ENCODE assay signal across 8 mouse cellular contexts in the genomic region with DNA sequence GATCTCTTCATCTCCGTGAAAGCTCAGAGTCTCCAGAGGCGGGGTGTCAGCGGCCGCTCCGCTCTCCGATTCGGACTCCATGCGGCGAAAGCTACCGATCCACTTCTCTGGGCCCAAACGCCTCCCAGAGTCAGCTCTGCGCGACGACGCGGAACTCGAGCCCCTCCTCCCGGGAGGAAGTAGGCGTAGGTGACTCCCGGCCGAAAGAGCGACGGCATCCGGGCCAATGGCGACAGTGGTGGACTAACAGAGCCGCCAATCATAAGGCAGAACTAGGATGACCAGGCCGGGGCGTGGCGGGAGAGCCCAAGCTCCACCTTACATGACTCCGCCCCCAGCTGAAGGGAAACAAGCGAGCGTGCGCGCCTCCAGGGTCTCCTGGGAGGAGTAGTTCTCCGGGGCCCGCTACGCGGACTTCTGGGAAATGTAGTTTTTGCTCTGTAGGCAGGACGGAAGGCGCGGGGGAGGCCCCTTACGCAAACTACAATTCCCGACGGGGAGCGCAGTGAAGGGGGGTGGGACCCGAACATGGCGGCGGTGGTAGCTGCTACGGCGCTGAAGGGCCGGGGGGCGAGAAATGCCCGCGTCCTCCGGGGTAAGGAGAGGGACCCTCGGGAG. TPM values are rescaled to one million over a fixed set of nuclear protein-coding genes. Genes with fewer than 3 reads are reported as not detected.
DNase-seq lines count a peak whose midpoint lies in the region; ATAC-seq and TF ChIP-seq lines count a peak whose summit lies in the region.

A gene (minus strand): TSS at position 196 of the 618 bp plus-strand sequence.
A gene (plus strand): TSS at position 388 of the 618 bp plus-strand sequence.

- peak within 1 kb of the TSS; percentile 95 to 97 for H3K4me3 ChIP-seq in ES-E14 (ENCODE audit: insufficient read depth in 1 of 2, low read depth in 1 of 2, low read length in 2 of 2, poor library complexity in 1 of 2, severe bottlenecking in 1 of 2)
- peak within 1 kb of the TSS; percentile 90 for H3K4me3 ChIP-seq in forebrain, embryonic 15.5 days
- H3K4me3 ChIP-seq in lung, adult 2 months (replicated peaks; ENCODE audit: extremely low read depth, low read depth, low read length) = peak within 1 kb of the TSS; percentile 77

- peak within 1 kb of the TSS; percentile 70 for H3K27ac ChIP-seq in ES-E14 (ENCODE audit: insufficient read depth, low read depth, low read length, poor library complexity, severe bottlenecking)
- H3K27ac ChIP-seq in forebrain, embryonic 15.5 days (replicated peaks) = peak within 1 kb of the TSS; percentile 76

- 0 out of 4 replicates have a peak, but pooled peaks cover 0 to 2% of the 10 kb centered on the region in 2 experiments for H3K4me1 ChIP-seq in ES-E14 (ENCODE audit: control insufficient read depth in 2 of 2, insufficient read depth in 2 of 2, low read length in 2 of 2, poor library complexity in 1 of 2)
- H3K4me1 ChIP-seq in forebrain, embryonic 15.5 days = peaks cover 26% of the 10 kb centered on the region
- H3K4me1 ChIP-seq in lung, adult 2 months (ENCODE audit: control insufficient read depth, insufficient read depth, low read length) = peaks cover 13% of the 10 kb centered on the region

- no peak for TF ChIP-seq CTCF in lung, adult 2 months (IDR thresholded peaks at IDR 0.05; ENCODE audit: insufficient read depth, low read length)

- DNase-seq in ES-E14 (ENCODE audit: low read depth, low spot score) = peak; percentile 100
- DNase-seq in cerebellum, adult 11-12 months = peak; percentile 100
- peak; percentile 100 for DNase-seq in heart, postnatal 25 days (ENCODE audit: low spot score)
- peak; percentile 100 for DNase-seq in layer of hippocampus, adult 18-20 months (ENCODE audit: low spot score in 2 of 2)
- peak; percentile 99 for DNase-seq in lung, adult 2 months
- peak; percentile 100 for DNase-seq in thymus, adult 18-20 months

- H3K9me3 ChIP-seq in ES-E14 (ENCODE audit: control insufficient read depth, insufficient read depth, low read depth, low read length) = no peaks in the 10 kb centered on the region
- no peaks in the 10 kb centered on the region for H3K9me3 ChIP-seq in forebrain, embryonic 15.5 days

- no peaks in the 10 kb centered on the region for H3K27me3 ChIP-seq in forebrain, embryonic 15.5 days

- ATAC-seq in forebrain, embryonic 15.5 days (replicated peaks) = peak; percentile 98
- ATAC-seq in neutrophil, adult 5-6 weeks (ENCODE audit: extremely low read depth, insufficient number of reproducible peaks, low FRiP score, poor library complexity, severe bottlenecking) = peak; percentile 89

- peaks cover 48% of the 10 kb centered on the region for H3K36me3 ChIP-seq in ES-E14 (ENCODE audit: control insufficient read depth, insufficient read depth, low read length, poor library complexity, severe bottlenecking)
- H3K36me3 ChIP-seq in forebrain, embryonic 15.5 days = peaks cover 29% of the 10 kb centered on the region

- peak within 1 kb of the TSS; percentile 89 for H3K9ac ChIP-seq in ES-E14 (ENCODE audit: insufficient read depth, low read depth, low read length, poor library complexity, severe bottlenecking)
- peak within 1 kb of the TSS; percentile 84 for H3K9ac ChIP-seq in forebrain, embryonic 15.5 days (replicated peaks)

- TF ChIP-seq POLR2A in lung, adult 2 months (IDR thresholded peaks at IDR 0.05; ENCODE audit: borderline replicate concordance, extremely low read depth, low read depth, low read length) = peak; percentile 82; the same call in 1 of the 2 replicates

- in situ Hi-C loops in ES-E14 (cut with MboI; ENCODE audit: low sequenced_read_pairs in 2 of 2, unreplicated experiment in 2 of 2) = no loop called here

- intact Hi-C loops in heart, postnatal 25 days (cut with DNase I) = loop anchor here (1.0 to 5.0 kb wide), 4 partner anchors 47 to 168 kb away; a partner anchor contains a TSS

- peak within 1 kb of the TSS; percentile 62 for H3K4me2 ChIP-seq in forebrain, embryonic 15.5 days (replicated peaks)

- under 1% methylated on average over 56 of the region's 56 CpGs for WGBS in forebrain, embryonic 15.5 days
- 1% methylated on average over 56 of the region's 56 CpGs for WGBS in lung, adult 2 months

TF ChIP-seq in ES-E14, 5 proteins besides CTCF, POLR2A, EP300 and RAD21:
- TF ChIP-seq ZNF384 (IDR thresholded peaks at IDR 0.05; ENCODE audit: low read depth, low read length) (no peak), MAFK (IDR thresholded peaks at IDR 0.05; ENCODE audit: insufficient read depth, low read depth, low read length) (no peak), CHD2 (IDR thresholded peaks at IDR 0.05; ENCODE audit: low read depth, low read length) (peak; percentile 60; the same call in 1 of the 2 replicates), HCFC1 (IDR thresholded peaks at IDR 0.05; ENCODE audit: borderline replicate concordance, insufficient read depth, low read length) (peak; percentile 99), ZC3H11A (IDR thresholded peaks at IDR 0.05; ENCODE audit: borderline replicate concordance, low read depth, low read length) (no peak)

RNA-seq across cellular contexts. Expression of the first gene that starts in this region (rescaled TPM):
- total RNA-seq in ES-E14 (2012; rRNA removed) = 127 and 138 TPM in 2 replicates
- polyA plus RNA-seq in forebrain, embryonic 15.5 days (2015; fragmentation: Nextera tagmentation; extraction: Ambion mirVana) = 211 and 214 TPM in 2 replicates
- 10 to 100 TPM; 87.5 to 94.8 TPM for total RNA-seq in heart, postnatal 25 days (2021)
- total RNA-seq in layer of hippocampus, adult 18-20 months (2021) = 100 to 1,000 TPM; 163 to 168 TPM
- polyA plus RNA-seq in lung, adult 2 months (2012; rRNA removed) = 141 and 172 TPM in 2 replicates
- total RNA-seq in neutrophil, adult 5-6 weeks (2017) = 111 and 118 TPM in 2 replicates

RNA-seq across cellular contexts. Expression of the second gene that starts in this region (rescaled TPM):
- 63.9 and 84.4 TPM in 2 replicates for total RNA-seq in ES-E14 (2012; rRNA removed)
- polyA plus RNA-seq in forebrain, embryonic 15.5 days (2015; fragmentation: Nextera tagmentation; extraction: Ambion mirVana) = 99.2 and 104 TPM in 2 replicates
- 100 to 1,000 TPM; 160 to 161 TPM for total RNA-seq in heart, postnatal 25 days (2021)
- total RNA-seq in layer of hippocampus, adult 18-20 months (2021) = 100 to 1,000 TPM; 192 to 206 TPM
- polyA plus RNA-seq in lung, adult 2 months (2012; rRNA removed) = 63.0 and 63.5 TPM in 2 replicates
- total RNA-seq in neutrophil, adult 5-6 weeks (2017) = 6.1 and 12.7 TPM in 2 replicates

Comparison
In these comparisons a context has a peak if more than half of its experiments do, and no peak if none do; other contexts are left out.
1. Peak in every context shown above with its lines: DNase-seq, ATAC-seq, H3K4me3 ChIP-seq and H3K27ac ChIP-seq.